Mouse (Mus musculus) erythroblast, embryonic 14.5 days (primary cell): ENCODE measurements around the gene Anxa7.

Experiments used
- GATA1 ChIP-seq: IDR thresholded peaks from 2 replicates; pipeline ENCODE4 v1.6.1; 2012; ENCODE audit warnings: low read length, inconsistent platforms, mixed read lengths
- TAL1 ChIP-seq: IDR thresholded peaks from 3 replicates; pipeline ENCODE4 v1.6.1; 2012; ENCODE audit warnings: low read length, inconsistent platforms, mixed read lengths

DNA sequence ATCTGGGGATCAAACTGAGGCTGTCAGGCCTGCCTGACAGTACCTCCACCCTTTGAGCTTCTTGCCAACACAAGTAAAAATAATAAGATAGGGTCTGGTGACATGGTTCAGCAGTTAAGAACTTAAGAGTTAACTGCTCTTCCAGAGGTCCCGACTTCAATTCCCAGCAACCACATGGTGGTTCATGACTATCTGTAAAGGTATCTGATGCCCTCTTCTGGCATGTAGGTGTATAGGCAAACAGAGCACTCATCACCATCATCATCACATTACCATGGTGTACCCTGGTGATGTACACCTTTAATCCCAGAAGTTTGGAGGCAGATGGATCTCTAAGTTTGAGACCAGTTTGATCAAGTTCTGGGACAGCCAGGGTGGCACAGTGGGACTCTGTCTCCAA lies 51.3 kb downstream of the Anxa7 start:
- no peak for TF ChIP-seq GATA1
- no peak for TF ChIP-seq TAL1
